Mouse (Mus musculus) cortical plate, adult 2 months (tissue): ENCODE results near the gene Tmem185b. TPM values are rescaled to one million over a fixed set of nuclear protein-coding genes. Genes with fewer than 3 reads are reported as not detected.

ENCODE experiments used
- H3K27ac ChIP-seq: fragments of 200-500 bp; 2 replicates; pipeline ENCODE4 v1.5.1; 2012; ENCODE audit warnings: low read length, control low read depth, inconsistent platforms; ENCODE audit not compliant: insufficient read depth
- H3K4me1 ChIP-seq: fragments of 200-500 bp; 2 replicates; pipeline ENCODE4 v1.6.1; 2011; ENCODE audit warnings: low read length; ENCODE audit not compliant: control insufficient read depth, insufficient read depth
- H3K4me3 ChIP-seq: fragments of 200-500 bp; 2 replicates; pipeline ENCODE4 v1.5.1; 2011; ENCODE audit warnings: mild to moderate bottlenecking, low read length, control low read depth; ENCODE audit not compliant: insufficient read depth
- CTCF ChIP-seq: fragments of 200-500 bp; IDR thresholded peaks from 2 replicates; pipeline ENCODE4 v1.5.1; 2011; ENCODE audit warnings: mild to moderate bottlenecking, control low read depth, low read length; ENCODE audit not compliant: insufficient read depth; ENCODE audit errors: extremely low read depth
- POLR2A ChIP-seq: fragments of 200-500 bp; IDR thresholded peaks from 2 replicates; pipeline ENCODE4 v1.6.1; 2011; ENCODE audit warnings: mild to moderate bottlenecking, low read length, control low read depth; ENCODE audit not compliant: insufficient read depth; ENCODE audit errors: extremely low read depth
- polyA plus RNA-seq: library from polyadenylated mRNA; depleted of rRNA; stranded (reverse); fragments of >200 nt; gene quantifications from 2 replicates; pipeline ENCODE4 v1.2.3, GENCODE M21; 2012; rRNA removed

Gene Tmem185b
- 10.7 and 11.0 TPM in 2 replicates for polyA plus RNA-seq

GRCm38 (mm10) chr1:119525689-119526591, at the start of gene Tmem185b:
TSS of gene Tmem185b (plus strand) at chr1:119526160.
- peak within 1 kb of the TSS; percentile 79 for H3K4me3 ChIP-seq
- H3K4me1 ChIP-seq = no peaks in the 10 kb centered on the region
- peak within 1 kb of the TSS; percentile 61 for H3K27ac ChIP-seq
- TF ChIP-seq CTCF (no peak), POLR2A (peak; percentile 63)

- Histone ChIP-seq H3K4me3 (no peak overlapping the region), H3K4me1 (no peaks in the 10 kb centered on the region), H3K27ac (no peak overlapping the region)
- TF ChIP-seq CTCF (no peak), POLR2A (no peak)
Observed at GRCm38 (mm10) chr1:119476905-119477353, 49.0 kb upstream of the Tmem185b start.

- no peak overlapping the region for H3K4me3 ChIP-seq
- no peaks in the 10 kb centered on the region for H3K4me1 ChIP-seq
- no peak for TF ChIP-seq CTCF
- no peak overlapping the region for H3K27ac ChIP-seq
Observed at GRCm38 (mm10) chr1:119479641-119480040, 46.3 kb upstream of the Tmem185b start.

- TF ChIP-seq CTCF (no peak), POLR2A (no peak)
- H3K4me3 ChIP-seq = no peak overlapping the region
- H3K4me1 ChIP-seq = no peaks in the 10 kb centered on the region
- H3K27ac ChIP-seq = no peak overlapping the region
Observed at GRCm38 (mm10) chr1:119480678-119481077, 45.3 kb upstream of the Tmem185b start.

- Histone ChIP-seq H3K27ac (no peak overlapping the region), H3K4me1 (no peaks in the 10 kb centered on the region), H3K4me3 (no peak overlapping the region)
- TF ChIP-seq POLR2A = no peak
- TF ChIP-seq CTCF = peak; percentile 16; the same call in 1 of the 2 replicates
Observed at GRCm38 (mm10) chr1:119481205-119481932, 44.6 kb upstream of the Tmem185b start.

GRCm38 (mm10) chr1:119482891-119483290, 43.1 kb upstream of the Tmem185b start:
- no peak overlapping the region for H3K27ac ChIP-seq
- H3K4me3 ChIP-seq = no peak overlapping the region
- H3K4me1 ChIP-seq = no peaks in the 10 kb centered on the region
- no peak for TF ChIP-seq POLR2A
- peak; percentile 55 for TF ChIP-seq CTCF

- Histone ChIP-seq H3K27ac (no peak overlapping the region), H3K4me3 (no peak overlapping the region), H3K4me1 (no peaks in the 10 kb centered on the region)
- TF ChIP-seq CTCF (peak; percentile 63), POLR2A (no peak)
Observed at GRCm38 (mm10) chr1:119484457-119484856, 41.5 kb upstream of the Tmem185b start.

- Histone ChIP-seq H3K4me1 (no peaks in the 10 kb centered on the region), H3K4me3 (no peak overlapping the region), H3K27ac (no peak overlapping the region)
- TF ChIP-seq POLR2A = no peak
- TF ChIP-seq CTCF = no peak
Observed at GRCm38 (mm10) chr1:119485825-119486224, 40.1 kb upstream of the Tmem185b start.

- no peak for TF ChIP-seq CTCF
- no peak for TF ChIP-seq POLR2A
- no peaks in the 10 kb centered on the region for H3K4me1 ChIP-seq
- no peak overlapping the region for H3K27ac ChIP-seq
Observed at GRCm38 (mm10) chr1:119487917-119488590, 37.9 kb upstream of the Tmem185b start.

GRCm38 (mm10) chr1:119490765-119491164, 35.2 kb upstream of the Tmem185b start:
- H3K4me1 ChIP-seq = no peaks in the 10 kb centered on the region
- no peak overlapping the region for H3K4me3 ChIP-seq
- TF ChIP-seq POLR2A = no peak
- no peak overlapping the region for H3K27ac ChIP-seq

More at GRCm38 (mm10) chr1:119487917-119488590, 37.9 kb upstream of the Tmem185b start:
- H3K4me3 ChIP-seq = no peak overlapping the region
